Mouse (Mus musculus) activated CD4-positive, CD25-positive, alpha-beta regulatory T cell, adult 4 months (primary cell): ENCODE data around the gene Foxq1. TPM values are rescaled to one million over a fixed set of nuclear protein-coding genes. Genes with fewer than 3 reads are reported as not detected.

ENCODE experiments used
- ATAC-seq: one replicate; pipeline ENCODE4 v1.8.0; 2017
- polyA plus RNA-seq, 2 experiments: library from polyadenylated mRNA; unstranded; fragments of 100-300 nt; shearing (Covaris generic); gene quantifications; one replicate each; pipeline ENCODE4 v1.2.1; 2017

The Foxq1 gene
- polyA plus RNA-seq = not detected

DNA sequence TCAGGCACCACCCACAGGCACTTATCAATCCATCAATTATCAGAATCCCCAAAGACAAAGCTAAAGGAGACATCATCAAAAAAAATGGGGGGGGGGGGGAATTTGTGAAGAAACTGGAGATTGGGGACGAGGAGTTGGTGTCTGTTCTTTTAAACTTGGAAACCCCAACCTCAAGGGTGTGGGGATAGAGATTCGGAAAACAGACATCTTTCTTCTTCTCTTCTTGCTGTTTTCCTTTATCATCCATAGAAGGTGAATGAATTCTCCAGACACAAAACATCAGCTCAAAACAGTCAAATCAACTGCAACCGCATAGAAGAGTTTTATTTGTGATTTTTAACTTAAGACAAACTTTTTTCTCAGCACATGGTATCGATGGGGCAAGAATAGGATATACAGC, at the start of gene Foxq1:
Gene Foxq1, plus strand, starts transcription at position 301 of the 400 bp plus-strand sequence.
- no peak for ATAC-seq

GRCm38 (mm10) chr13:31506494-31507167, 49.3 kb upstream of the Foxq1 start:
- ATAC-seq = no peak

- no peak for ATAC-seq
These were observed 40.7 kb upstream of the Foxq1 start for GRCm38 (mm10) chr13:31515261-31515660.

GRCm38 (mm10) chr13:31518411-31518886, 37.5 kb upstream of the Foxq1 start:
- ATAC-seq = no peak

GRCm38 (mm10) chr13:31518971-31519370, 37.0 kb upstream of the Foxq1 start:
- no peak for ATAC-seq

DNA sequence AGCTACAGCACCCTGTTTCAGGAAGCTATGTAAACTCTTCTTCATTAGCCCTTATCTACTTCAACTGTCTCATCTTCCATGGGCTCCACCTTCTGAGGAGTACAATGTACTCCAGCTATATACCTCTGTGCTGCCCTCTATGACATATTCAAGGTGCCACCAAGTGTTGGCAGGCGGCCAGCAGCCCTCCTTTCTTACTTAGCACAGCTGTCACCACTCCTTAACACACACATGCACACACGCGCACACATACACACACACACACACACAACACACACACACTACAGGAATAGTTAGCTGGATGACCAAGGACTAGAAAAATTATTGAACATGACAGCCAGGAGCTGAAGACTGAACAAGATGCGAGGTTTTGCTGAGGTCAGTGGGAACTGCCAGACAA, 31.0 kb upstream of the Foxq1 start:
- no peak for ATAC-seq

DNA sequence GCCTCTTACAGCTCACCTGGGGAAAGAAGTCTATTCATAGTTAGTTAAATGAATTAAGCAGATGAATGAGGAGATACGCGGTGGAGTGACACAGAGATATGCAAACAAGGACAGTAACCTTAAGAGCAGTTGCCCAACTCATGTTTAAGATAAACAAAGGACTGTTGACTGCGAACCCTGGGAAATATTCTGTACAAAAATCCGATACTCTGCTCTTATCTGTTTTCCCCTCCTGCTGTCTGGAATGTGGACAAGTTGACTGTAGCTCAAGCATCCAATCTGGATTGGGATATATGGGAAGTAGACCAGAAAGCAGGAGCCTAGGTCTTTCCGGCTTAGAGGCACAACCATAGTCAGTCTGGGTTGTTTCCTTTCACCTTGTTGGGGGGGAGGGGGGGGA, 24.7 kb upstream of the Foxq1 start:
- no peak for ATAC-seq

GRCm38 (mm10) chr13:31531651-31532061, 24.3 kb upstream of the Foxq1 start:
- ATAC-seq = no peak

DNA sequence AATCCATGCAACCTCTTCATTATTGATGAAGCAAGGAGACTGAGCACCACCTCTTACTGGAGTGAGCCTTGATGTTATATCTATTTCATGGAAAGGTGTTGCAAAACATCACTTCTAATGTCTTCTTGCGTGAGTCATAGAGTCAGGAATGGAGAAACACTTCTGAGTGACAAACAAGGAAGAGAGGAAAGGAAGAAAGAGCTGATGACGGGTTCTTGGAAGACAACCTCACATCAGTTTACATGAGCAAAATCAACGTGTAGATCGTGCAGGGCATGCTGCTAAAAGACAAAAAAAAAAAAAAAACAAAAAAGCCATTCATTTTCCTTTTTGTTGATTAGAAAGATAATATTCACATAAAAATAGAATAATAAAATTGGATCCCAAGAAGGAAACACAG, 21.2 kb upstream of the Foxq1 start:
- no peak for ATAC-seq

GRCm38 (mm10) chr13:31543021-31543420, 12.9 kb upstream of the Foxq1 start:
- no peak for ATAC-seq

DNA sequence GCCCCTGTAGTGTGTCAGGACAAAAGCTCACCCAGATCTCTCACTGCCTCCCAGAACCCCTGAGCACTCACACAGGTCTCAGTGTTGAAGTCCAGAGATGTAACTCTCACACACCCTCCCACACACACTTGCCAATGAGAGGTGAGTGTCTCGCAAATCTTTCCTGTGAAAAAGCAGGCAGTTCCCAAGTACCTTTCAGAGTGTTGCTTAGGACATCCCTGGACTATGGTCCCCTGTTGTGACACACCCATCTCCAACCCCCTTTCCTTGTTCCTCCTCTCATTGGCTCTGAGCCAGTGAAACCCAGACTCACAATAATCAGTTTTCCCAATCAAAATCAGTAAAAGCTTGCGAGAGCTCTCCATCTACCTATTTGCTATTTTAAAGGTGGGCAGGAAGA, 9.2 kb upstream of the Foxq1 start:
- ATAC-seq = no peak

GRCm38 (mm10) chr13:31547204-31547603, 8.7 kb upstream of the Foxq1 start:
- ATAC-seq = no peak

- no peak for ATAC-seq
These were observed 8.3 kb upstream of the Foxq1 start for GRCm38 (mm10) chr13:31547610-31548009.

DNA sequence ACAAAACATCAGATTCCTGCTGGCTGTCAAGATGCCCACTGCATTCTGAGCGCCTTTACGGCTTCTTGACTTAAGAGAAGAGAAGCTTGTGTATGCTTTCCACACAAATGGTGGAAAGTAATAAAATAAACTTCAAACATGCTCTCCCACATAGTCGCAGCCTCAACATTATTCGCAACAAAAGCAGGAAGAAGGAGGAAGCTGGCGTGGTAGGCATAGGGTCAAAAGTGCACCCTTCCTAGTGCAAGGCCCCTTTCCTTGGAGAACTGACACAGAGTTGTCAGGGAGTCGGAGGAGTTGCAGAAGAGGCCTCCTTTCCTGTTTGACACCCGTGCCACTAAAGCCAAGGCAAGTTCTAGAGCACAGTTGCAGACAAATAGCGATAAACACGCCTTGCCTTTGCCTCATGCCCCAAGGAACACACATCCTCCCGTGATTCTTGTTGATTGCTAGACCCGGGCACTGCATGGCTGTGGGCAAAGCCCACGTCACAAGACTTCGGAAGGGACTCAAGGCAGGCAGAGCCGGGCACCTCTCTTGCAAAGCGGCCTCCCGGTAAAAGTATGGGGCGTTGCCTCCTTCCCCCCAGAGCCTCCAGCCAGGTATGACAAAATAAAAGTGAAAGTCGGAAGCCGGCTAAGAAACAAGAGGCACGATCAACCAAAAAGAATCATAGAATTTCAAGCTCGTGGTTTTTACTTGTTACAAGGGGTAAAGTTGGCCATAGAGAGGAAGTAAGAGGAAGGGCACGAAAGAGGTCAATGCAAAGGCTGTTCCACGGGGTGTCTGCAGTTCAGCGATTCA, 1.2 kb downstream of the Foxq1 start:
- ATAC-seq = no peak

DNA sequence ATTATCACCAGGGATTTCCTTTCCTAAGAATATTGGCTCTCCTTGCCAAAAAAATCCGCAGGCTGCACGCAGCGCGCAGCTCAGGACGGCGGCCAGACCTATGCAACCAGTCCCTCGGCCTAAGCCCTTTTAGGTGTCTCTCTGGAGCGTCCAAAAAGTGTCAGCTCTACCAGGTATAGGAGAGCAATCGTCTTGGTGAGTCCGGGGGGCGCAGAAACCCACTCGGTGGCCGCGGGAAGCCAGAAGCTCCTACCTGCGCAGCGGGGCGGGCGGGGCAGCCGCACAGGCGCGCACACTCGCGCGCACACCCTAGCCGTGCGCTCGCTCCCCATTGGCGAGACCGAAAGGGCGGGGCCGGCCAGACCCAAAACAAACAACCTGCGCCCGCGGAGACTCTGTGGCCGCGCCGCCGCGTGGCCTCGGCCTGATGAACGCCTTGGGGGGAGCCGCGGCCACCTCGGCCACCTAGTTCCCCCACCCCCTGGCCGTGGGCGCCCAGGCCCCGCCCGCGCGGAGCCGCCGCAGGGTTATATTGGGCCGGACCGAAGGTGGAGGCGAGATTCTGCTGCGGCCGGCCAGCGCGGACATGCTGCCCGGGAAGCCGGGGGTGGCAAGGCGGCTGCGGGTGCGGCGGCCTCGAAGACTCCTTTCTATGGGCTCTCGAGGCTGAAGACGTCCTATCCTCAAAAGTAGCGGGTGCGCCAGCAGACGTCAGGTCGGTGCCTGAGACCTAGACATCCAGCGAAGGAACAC, 2.0 kb downstream of the Foxq1 start:
- ATAC-seq = no peak

- ATAC-seq = no peak
These were observed 2.8 kb downstream of the Foxq1 start, which contains the start of gene A530084C06Rik for GRCm38 (mm10) chr13:31558521-31559418. Gene A530084C06Rik, minus strand, starts transcription at chr13:31559333.

- no peak for ATAC-seq
These were observed 3.6 kb downstream of the Foxq1 start for GRCm38 (mm10) chr13:31559419-31560144.

DNA sequence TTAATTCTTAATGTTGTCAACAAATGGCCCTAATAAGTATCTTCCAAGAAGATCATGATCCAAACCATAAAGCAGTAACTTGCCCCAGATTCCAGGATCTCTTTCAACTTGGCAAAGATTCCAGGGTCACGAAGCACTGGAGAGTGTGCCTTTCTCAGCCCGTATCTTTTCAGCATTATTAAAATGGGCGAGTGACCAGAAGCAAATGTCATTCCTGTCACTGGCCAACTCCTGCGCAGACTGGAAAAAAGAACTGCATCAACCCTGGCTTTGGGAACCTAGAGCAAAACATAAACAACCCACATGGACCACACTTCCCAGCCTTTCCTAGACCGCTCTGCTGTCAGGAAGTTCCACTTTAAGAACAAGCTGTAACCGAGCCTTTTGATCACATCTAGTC, 8.5 kb downstream of the Foxq1 start:
- no peak for ATAC-seq

DNA sequence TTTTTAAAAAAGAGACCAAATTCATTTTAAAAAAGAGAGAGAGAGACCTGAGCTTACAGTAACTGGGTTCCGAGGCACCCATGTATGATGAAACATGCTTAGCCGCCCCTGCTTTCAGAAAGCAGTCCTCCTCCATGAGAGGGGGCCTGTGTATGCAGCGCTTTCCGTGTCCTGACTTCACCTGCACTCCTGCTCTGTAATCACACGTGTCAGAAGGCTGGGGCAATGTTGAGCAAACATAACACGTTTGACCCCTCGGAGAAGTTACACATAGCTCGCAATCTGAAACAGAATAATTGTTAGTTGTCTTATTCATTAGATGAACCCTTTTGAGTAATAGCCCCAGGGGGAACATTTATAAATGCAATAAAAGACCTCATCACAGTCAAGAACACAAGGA, 11.2 kb downstream of the Foxq1 start:
- no peak for ATAC-seq

DNA sequence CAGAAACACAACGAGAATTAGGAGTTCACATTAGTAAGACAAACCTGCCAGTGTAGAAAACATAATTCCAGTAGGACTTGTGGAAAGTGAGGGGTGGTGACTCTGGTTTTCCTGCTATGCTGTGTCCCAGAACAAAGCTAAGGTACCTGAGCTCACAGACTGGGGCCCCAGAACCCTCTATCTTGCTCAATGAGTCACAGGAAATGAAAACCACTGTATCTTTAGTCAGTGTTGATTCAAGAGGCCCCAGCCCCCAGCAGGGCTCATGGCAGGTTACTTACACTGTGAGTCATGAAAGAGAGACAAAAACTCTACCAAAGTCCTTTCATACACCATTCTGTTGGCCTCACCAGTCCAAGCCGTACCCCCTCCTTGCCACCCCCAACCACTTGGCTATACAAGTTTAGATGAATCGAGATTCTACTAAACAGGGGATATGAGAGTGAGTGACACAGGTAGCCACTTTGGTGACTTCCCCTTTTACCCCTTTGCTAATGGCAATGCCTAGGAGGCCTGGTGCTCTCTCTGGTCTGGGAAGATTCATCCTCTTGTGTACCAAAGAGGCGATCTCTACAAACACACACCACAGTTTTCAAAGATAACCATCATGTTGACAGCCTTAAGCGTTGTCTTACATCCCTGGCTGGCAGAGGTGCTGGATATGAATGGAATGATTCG, 11.8 kb downstream of the Foxq1 start:
- ATAC-seq = peak; percentile 88
